ENCODE assay signal across 10 mouse cellular contexts in the genomic region with DNA sequence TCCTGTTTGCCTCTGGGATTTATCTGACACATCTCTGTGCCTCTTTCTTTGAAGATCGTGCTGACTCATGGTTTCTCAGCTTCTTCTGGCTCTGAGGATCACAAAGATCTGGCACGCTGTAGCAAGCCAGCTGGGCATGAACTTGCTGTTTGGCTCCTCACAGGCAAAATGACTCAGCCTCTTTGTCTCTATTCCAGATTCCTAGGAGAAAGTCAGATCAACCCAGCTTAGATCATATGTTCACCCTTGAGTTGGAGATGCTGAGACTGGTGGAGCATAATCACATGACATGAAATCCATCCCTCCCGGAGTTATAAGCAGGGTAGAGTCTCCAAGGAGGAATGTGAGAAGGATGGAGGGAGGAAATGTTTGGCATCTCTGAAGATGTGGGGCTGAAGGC. TPM values are rescaled to one million over a fixed set of nuclear protein-coding genes. Genes with fewer than 3 reads are reported as not detected.
DNase-seq lines count a peak whose midpoint lies in the region; ATAC-seq and TF ChIP-seq lines count a peak whose summit lies in the region.
"Had no signal": no experiment of that assay in that cellular context is flagged by ENCODE, and none has a peak within 500 bp of the region (broad histone marks: within the 10 kb centered on the region; RNA-seq: fewer than 3 reads in every experiment).

No protein-coding gene starts in this region.

- 86% methylated on average over 3 of the region's 3 CpGs for WGBS in hindbrain, embryonic 10.5 days
- 80% methylated on average over 3 of the region's 3 CpGs for WGBS in forebrain, embryonic 12.5 days
- WGBS in intestine, postnatal 0 days = 75% methylated on average over 3 of the region's 3 CpGs

- no peak for TF ChIP-seq CTCF in intestine, postnatal 0 days (IDR thresholded peaks at IDR 0.05; ENCODE audit: low read depth)

- no peaks in the 10 kb centered on the region for H3K9me3 ChIP-seq in hindbrain, embryonic 10.5 days
- H3K9me3 ChIP-seq in forebrain, embryonic 12.5 days = no peaks in the 10 kb centered on the region
- no peaks in the 10 kb centered on the region for H3K9me3 ChIP-seq in intestine, postnatal 0 days (ENCODE audit: control insufficient read depth)
- H3K9me3 ChIP-seq: embryonic facial prominence, embryonic 15.5 days had no signal

- H3K4me3 ChIP-seq in hindbrain, embryonic 10.5 days = no peak overlapping the region
- H3K4me3 ChIP-seq in forebrain, embryonic 12.5 days (replicated peaks) = no peak overlapping the region
- H3K4me3 ChIP-seq in intestine, postnatal 0 days (ENCODE audit: low read depth, low read length) = no peak overlapping the region
- H3K4me3 ChIP-seq: embryonic facial prominence, embryonic 15.5 days; layer of hippocampus, adult 2 months had no signal

- no peak overlapping the region for H3K4me2 ChIP-seq in forebrain, embryonic 12.5 days
- H3K4me2 ChIP-seq in intestine, postnatal 0 days (replicated peaks; ENCODE audit: low read depth) = no peak overlapping the region
- H3K4me2 ChIP-seq: embryonic facial prominence, embryonic 15.5 days had no signal

- no peak overlapping the region for H3K9ac ChIP-seq in forebrain, embryonic 12.5 days
- H3K9ac ChIP-seq in intestine, postnatal 0 days (ENCODE audit: low read depth, low read length) = no peak overlapping the region
- H3K9ac ChIP-seq: embryonic facial prominence, embryonic 15.5 days had no signal

- no peak for ATAC-seq in forebrain, embryonic 12.5 days (ENCODE audit: low FRiP score)
- ATAC-seq in intestine, postnatal 0 days = no peak

- peak; percentile 38 for DNase-seq in layer of hippocampus, adult 11-12 months (ENCODE audit: low spot score)
- no peak for DNase-seq in layer of hippocampus, postnatal 14 days (ENCODE audit: low spot score in 2 of 2)
- DNase-seq in NIH3T3 (ENCODE audit: low read depth) = peak; percentile 85
- DNase-seq in cerebellum, postnatal 14 days = peak; percentile 83 to 91
- DNase-seq in left cerebral cortex, postnatal 25 days (ENCODE audit: low spot score in 2 of 2) = peak; percentile 35 to 83
- DNase-seq in hindbrain, embryonic 10.5 days (ENCODE audit: low spot score) = no peak

- no peaks in the 10 kb centered on the region for H3K4me1 ChIP-seq in hindbrain, embryonic 10.5 days (replicated peaks)
- no peaks in the 10 kb centered on the region for H3K4me1 ChIP-seq in forebrain, embryonic 12.5 days
- no peaks in the 10 kb centered on the region for H3K4me1 ChIP-seq in intestine, postnatal 0 days (replicated peaks; ENCODE audit: control insufficient read depth, insufficient read depth, low read length)
- H3K4me1 ChIP-seq: embryonic facial prominence, embryonic 15.5 days had no signal

- H3K36me3 ChIP-seq in hindbrain, embryonic 10.5 days = no peaks in the 10 kb centered on the region
- no peaks in the 10 kb centered on the region for H3K36me3 ChIP-seq in forebrain, embryonic 12.5 days (replicated peaks)
- H3K36me3 ChIP-seq in intestine, postnatal 0 days (ENCODE audit: control insufficient read depth, insufficient read depth) = no peaks in the 10 kb centered on the region
- H3K36me3 ChIP-seq: embryonic facial prominence, embryonic 15.5 days had no signal

- intact Hi-C loops in left cerebral cortex, postnatal 25 days (cut with DNase I) = no loop called here

- H3K27ac ChIP-seq in hindbrain, embryonic 10.5 days = no peak overlapping the region
- no peak overlapping the region for H3K27ac ChIP-seq in forebrain, embryonic 12.5 days
- no peak overlapping the region for H3K27ac ChIP-seq in intestine, postnatal 0 days (ENCODE audit: low read depth, low read length)
- H3K27ac ChIP-seq: embryonic facial prominence, embryonic 15.5 days; layer of hippocampus, adult 2 months had no signal

- no peaks in the 10 kb centered on the region for H3K27me3 ChIP-seq in hindbrain, embryonic 10.5 days (ENCODE audit: insufficient read depth, poor library complexity, severe bottlenecking)
- no peaks in the 10 kb centered on the region for H3K27me3 ChIP-seq in forebrain, embryonic 12.5 days
- no peaks in the 10 kb centered on the region for H3K27me3 ChIP-seq in intestine, postnatal 0 days (replicated peaks; ENCODE audit: control insufficient read depth, insufficient read depth, low read length)
- H3K27me3 ChIP-seq: embryonic facial prominence, embryonic 15.5 days had no signal

RNA-seq across cellular contexts. Expression of a gene that starts 27.9 kb away (rescaled TPM):
- total RNA-seq in layer of hippocampus, postnatal 14 days (2021) = 100 to 1,000 TPM in 1 of 2 experiments, 10 to 100 TPM in 1; 97.6 to 103 TPM
- 100 to 1,000 TPM; 103 to 114 TPM for total RNA-seq in left cerebral cortex, postnatal 25 days (2021)
- polyA plus RNA-seq in hindbrain, embryonic 10.5 days (2016; fragmentation: Nextera tagmentation; extraction: Ambion mirVana) = 69.2 and 85.7 TPM in 2 replicates
- 111 and 118 TPM in 2 replicates for polyA plus RNA-seq in forebrain, embryonic 12.5 days (2016; fragmentation: Nextera tagmentation; extraction: Ambion mirVana)
- 32.2 and 36.6 TPM in 2 replicates for polyA plus RNA-seq in intestine, postnatal 0 days (2015; fragmentation: Nextera tagmentation; extraction: Ambion mirVana)

Comparison
In these comparisons a context has a peak if more than half of its experiments do, and no peak if none do; other contexts are left out.
1. DNase-seq: peak in layer of hippocampus, adult 11-12 months (single experiment), NIH3T3 (single experiment), cerebellum, postnatal 14 days (2 of 2) and left cerebral cortex, postnatal 25 days (2 of 2); none in layer of hippocampus, postnatal 14 days (0 of 2) and hindbrain, embryonic 10.5 days (single experiment).